Mouse (Mus musculus): ENCODE measurements around the gene Slc29a3.

The Slc29a3 gene

DNA sequence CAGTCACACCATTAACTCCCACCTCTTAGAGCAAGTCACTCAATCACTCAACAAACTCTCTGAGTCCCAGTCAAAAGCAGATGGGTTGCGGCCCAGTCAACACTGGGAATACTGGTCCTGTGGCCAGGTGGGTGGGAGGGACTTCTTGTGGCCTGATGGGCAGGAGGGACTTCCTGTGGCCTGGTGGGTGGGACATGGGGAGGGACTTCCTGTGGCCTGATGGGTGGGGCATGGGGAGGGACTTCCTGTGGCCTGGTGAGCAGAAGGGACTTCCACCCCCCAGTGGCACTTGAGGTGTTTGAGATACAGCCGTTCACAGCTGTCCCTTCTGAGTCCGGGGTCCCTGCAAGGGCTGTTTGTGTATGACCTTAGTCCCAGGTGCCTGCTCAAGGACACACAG, 84.0 kb downstream of the Slc29a3 start:
- no peak for DNase-seq (ENCODE audit: low spot score)
